Mouse (Mus musculus) stomach, postnatal 0 days (tissue): ENCODE measurements around the gene Stard3. TPM values are rescaled to one million over a fixed set of nuclear protein-coding genes. Genes with fewer than 3 reads are reported as not detected.

ENCODE experiments used
- ATAC-seq: fragments of 200-750 bp; cut with Nextera tagmentation; 2 replicates; pipeline ENCODE4 v1.8.0; 2017; ENCODE audit not compliant: low FRiP score, low TSS enrichment
- DNase-seq: peaks from one replicate; pipeline ENCODE4 v3.0.0-alpha.2; 2016; ENCODE audit warnings: low spot score
- H3K27ac ChIP-seq: fragments of 300-500 bp; sonication (generic); replicated peaks from 2 replicates; pipeline ENCODE4 v1.5.1; 2014; ENCODE audit warnings: mild to moderate bottlenecking, control low read depth
- H3K27me3 ChIP-seq: fragments of 300-500 bp; sonication (generic); 2 replicates; pipeline ENCODE4 v1.6.1; 2014; ENCODE audit warnings: low read length; ENCODE audit not compliant: control insufficient read depth, insufficient read depth
- H3K36me3 ChIP-seq: fragments of 300-500 bp; sonication (generic); 2 replicates; pipeline ENCODE4 v1.6.1; 2014; ENCODE audit warnings: low read length, mixed read lengths; ENCODE audit not compliant: control insufficient read depth, insufficient read depth
- H3K4me1 ChIP-seq: fragments of 300-500 bp; sonication (generic); replicated peaks from 2 replicates; pipeline ENCODE4 v1.6.1; 2014; ENCODE audit warnings: antibody characterized with exemption; ENCODE audit not compliant: control insufficient read depth, insufficient read depth
- H3K4me2 ChIP-seq: fragments of 300-500 bp; sonication (generic); replicated peaks from 2 replicates; pipeline ENCODE4 v1.6.1; 2014; ENCODE audit warnings: low read depth, mild to moderate bottlenecking, control low read depth, moderate library complexity
- H3K4me3 ChIP-seq: fragments of 300-500 bp; sonication (generic); 2 replicates; pipeline ENCODE4 v1.5.1; 2014; ENCODE audit warnings: low read depth, low read length, control low read depth
- H3K9ac ChIP-seq: fragments of 300-500 bp; sonication (generic); 2 replicates; pipeline ENCODE4 v1.6.1; 2014; ENCODE audit warnings: mild to moderate bottlenecking, low read length, control low read depth, mixed read lengths
- H3K9me3 ChIP-seq: fragments of 300-500 bp; sonication (generic); 2 replicates; pipeline ENCODE4 v1.6.1; 2016; ENCODE audit warnings: low read length; ENCODE audit not compliant: control insufficient read depth
- CTCF ChIP-seq: IDR thresholded peaks from 2 replicates; pipeline ENCODE4 v1.5.1; 2016; ENCODE audit warnings: antibody characterized with exemption, low read depth, mild to moderate bottlenecking, moderate library complexity
- EP300 ChIP-seq: optimal IDR thresholded peaks from 2 replicates; pipeline ENCODE3; 2016; ENCODE audit warnings: antibody characterized with exemption
- WGBS: fragments of 180-500 bp; shearing (Covaris S2); extraction: QIAGEN DNeasy Blood & Tissue Kit; methylation state at CpG from one replicate; pipeline ENCODE4 v1.1.7; 2014; 5-methylcytosine and 5-hydroxymethylcytosine counted together
- polyA plus RNA-seq: library from polyadenylated mRNA; unstranded; fragments of >200 nt; fragmentation: Nextera tagmentation; extraction: Ambion mirVana; gene quantifications from 2 replicates; pipeline ENCODE4 v1.2.1, GENCODE M21; 2015

Gene Stard3
- polyA plus RNA-seq, 1 experiment from 2014 or later: 24.9 TPM

DNA sequence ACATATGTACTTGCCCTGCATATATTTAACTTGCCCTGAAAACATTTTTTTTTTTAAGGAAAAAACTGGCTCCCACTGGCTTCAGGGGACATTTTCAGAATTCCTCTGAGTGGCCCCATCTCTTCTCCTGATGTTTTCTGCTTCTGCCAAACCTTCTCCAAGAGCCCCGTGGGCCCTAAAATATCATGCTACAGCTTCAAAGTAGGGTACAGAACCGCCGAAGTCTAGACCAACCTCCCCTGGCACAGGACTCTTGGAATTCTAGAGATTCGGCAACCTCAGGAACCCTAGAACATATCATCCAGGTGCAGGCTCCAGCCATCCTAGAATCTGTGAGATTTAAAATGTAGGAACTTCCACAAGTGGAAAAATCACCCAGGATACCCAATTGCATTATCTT is 38.6 kb upstream of the Stard3 start:
- Histone ChIP-seq H3K9me3 (no peaks in the 10 kb centered on the region), H3K36me3 (no peaks in the 10 kb centered on the region), H3K9ac (no peak overlapping the region), H3K27me3 (peaks cover 30% of the 10 kb centered on the region), H3K27ac (no peak overlapping the region), H3K4me1 (no peaks in the 10 kb centered on the region), H3K4me2 (no peak overlapping the region), H3K4me3 (no peak overlapping the region)
- WGBS: 19% methylated on average over 4 of the region's 4 CpGs
- TF ChIP-seq EP300 (no peak), CTCF (no peak)
- ATAC-seq (no peak), DNase-seq (no peak)

DNA sequence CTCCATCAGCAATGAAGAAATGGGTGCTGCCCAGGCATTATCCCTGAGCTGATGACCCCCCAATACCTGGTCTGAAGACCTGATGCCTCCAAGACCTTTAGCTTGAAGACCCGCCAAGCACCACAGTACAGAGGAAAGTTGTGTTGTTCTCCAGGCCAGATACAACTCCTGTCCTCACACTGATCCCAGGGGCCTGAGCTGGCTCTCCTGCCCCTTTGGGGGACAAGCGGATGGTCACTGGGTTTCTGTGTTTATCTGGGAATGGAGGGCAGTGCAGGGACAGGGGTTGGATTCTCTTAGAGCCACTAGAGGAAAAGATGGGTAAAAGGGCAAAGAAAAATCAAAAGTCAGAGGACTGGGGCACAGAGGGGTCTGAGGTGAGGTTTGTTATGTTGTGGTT is 38.2 kb upstream of the Stard3 start:
- Histone ChIP-seq H3K9ac (no peak overlapping the region), H3K4me2 (no peak overlapping the region), H3K9me3 (no peaks in the 10 kb centered on the region), H3K36me3 (no peaks in the 10 kb centered on the region), H3K4me3 (no peak overlapping the region), H3K27ac (no peak overlapping the region), H3K27me3 (peaks cover 32% of the 10 kb centered on the region), H3K4me1 (no peaks in the 10 kb centered on the region)
- ATAC-seq (no peak), DNase-seq (no peak)
- 7% methylated on average over 2 of the region's 2 CpGs for WGBS
- TF ChIP-seq CTCF: no peak

DNA sequence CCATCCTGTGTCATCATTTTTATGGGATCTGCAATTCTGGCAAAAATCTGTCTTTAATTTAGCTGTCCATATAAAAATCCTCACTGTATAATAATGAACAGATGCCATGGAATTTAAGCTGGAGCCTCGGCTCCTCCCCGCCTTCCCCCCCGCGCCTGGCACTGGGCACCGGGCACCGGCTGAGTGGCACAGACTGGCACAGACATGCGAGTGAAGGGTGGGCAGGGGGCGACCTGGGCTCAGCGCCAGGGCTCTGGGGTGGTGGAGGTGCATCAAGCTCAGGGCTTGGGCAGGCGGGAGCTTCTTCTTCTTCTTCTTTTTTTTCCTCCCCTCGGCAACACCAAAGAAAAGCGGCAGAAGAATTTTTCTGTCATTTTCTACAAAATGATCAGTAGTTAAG is 37.8 kb upstream of the Stard3 start:
- 12% methylated on average over 12 of the region's 12 CpGs for WGBS
- ATAC-seq (no peak), DNase-seq (no peak)
- Histone ChIP-seq H3K4me3 (no peak overlapping the region), H3K36me3 (no peaks in the 10 kb centered on the region), H3K27me3 (peaks cover 37% of the 10 kb centered on the region), H3K4me1 (no peaks in the 10 kb centered on the region), H3K4me2 (no peak overlapping the region), H3K27ac (no peak overlapping the region), H3K9me3 (no peaks in the 10 kb centered on the region), H3K9ac (no peak overlapping the region)
- TF ChIP-seq EP300: no peak
- TF ChIP-seq CTCF: no peak

DNA sequence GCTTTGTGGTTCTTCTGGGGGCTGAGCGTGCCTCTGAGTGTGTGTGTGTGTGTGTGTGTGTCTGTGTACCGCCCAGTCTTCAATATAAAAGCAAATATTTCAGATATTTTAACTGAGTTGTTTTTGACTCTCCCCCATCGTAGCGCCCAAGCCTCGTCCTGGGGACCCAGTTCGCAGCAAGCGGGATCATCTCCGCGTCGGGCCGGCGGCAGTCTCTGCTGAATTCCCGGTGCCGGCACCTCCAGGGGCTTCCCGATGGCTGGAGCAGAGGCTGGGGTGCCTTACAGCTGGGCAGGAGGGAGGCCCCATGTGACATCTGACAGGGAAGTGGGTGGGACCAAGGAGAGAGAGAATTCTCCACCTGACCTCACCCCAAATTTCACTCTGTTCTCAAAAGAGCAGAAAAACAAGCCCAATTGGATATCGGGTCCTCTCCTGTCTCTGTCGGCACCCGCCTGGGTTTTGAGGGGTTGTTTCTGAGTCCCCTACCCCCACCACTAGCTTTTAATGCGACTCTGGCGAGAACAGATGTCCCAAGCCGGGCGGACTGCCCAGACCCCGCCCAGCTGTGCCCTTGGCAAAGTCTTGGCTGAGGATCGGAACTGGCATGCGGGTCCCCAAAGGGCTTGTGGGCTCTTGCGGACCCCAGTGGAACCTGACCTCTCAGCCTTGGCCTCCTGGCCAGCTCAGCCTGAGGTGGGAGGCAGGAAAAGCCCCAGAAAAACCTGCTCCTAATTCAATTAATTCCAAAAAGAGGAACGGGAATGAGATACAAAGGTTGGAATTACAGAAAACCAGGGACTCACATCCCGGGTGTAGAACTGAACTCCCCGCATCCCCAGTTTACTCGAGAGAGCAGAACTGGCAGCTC is 37.1 kb upstream of the Stard3 start:
- no peak overlapping the region for H3K4me2 ChIP-seq
- no peak for TF ChIP-seq EP300
- no peak for TF ChIP-seq CTCF
- WGBS: 4% methylated on average over 30 of the region's 30 CpGs

DNA sequence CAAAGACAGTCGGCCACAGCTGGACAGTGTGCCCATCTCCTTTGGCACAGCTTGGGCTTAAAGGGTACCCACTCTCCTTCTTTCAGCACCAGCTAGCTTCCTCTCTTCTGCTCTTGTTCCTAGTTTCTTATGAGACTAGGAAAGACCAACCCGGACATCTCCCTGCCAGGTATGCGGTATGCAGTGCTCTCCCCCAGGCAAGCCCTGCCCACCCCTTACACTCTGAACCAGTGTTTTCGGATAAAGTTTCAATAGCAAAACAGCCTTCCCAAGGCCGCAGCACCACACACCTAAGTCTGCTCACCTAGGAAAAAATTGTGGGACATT is 36.5 kb upstream of the Stard3 start:
- DNase-seq: no peak
- no peaks in the 10 kb centered on the region for H3K4me1 ChIP-seq
- no peaks in the 10 kb centered on the region for H3K36me3 ChIP-seq
- H3K27ac ChIP-seq: no peak overlapping the region
- H3K9me3 ChIP-seq: no peaks in the 10 kb centered on the region
- H3K4me3 ChIP-seq: no peak overlapping the region
- peaks cover 41% of the 10 kb centered on the region for H3K27me3 ChIP-seq
- no peak overlapping the region for H3K9ac ChIP-seq
- ATAC-seq: no peak
- WGBS: 0% methylated on average over 5 of the region's 5 CpGs
- H3K4me2 ChIP-seq: no peak overlapping the region
- TF ChIP-seq EP300 (no peak), CTCF (no peak)

More for the DNA sequence above, 37.1 kb upstream of the Stard3 start:
- Histone ChIP-seq H3K27me3 (peaks cover 40% of the 10 kb centered on the region), H3K4me3 (no peak overlapping the region), H3K9me3 (no peaks in the 10 kb centered on the region), H3K27ac (no peak overlapping the region), H3K36me3 (no peaks in the 10 kb centered on the region), H3K9ac (no peak overlapping the region), H3K4me1 (no peaks in the 10 kb centered on the region)
- ATAC-seq (no peak), DNase-seq (no peak)

DNA sequence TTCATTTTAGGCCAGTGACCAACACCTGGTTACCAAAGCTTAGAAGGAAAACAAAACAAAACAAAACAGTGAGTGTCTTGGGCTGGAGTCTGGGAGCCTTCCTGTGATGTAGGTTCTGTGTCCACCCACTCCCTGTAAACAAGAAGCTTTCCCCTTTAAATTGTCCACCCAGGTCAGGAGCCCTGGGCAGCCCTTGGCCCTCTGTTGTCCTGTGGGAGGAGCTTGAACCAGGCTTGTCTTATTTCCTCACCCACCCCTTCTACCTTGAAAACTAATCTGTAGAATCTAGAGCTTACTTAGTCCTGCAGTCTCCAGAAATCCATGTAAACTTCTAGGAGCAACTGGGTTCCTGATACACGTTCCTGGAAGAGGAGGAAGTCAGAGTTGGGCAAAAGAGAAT is 36.0 kb upstream of the Stard3 start:
- TF ChIP-seq EP300 (no peak), CTCF (no peak)
- Histone ChIP-seq H3K27ac (no peak overlapping the region), H3K4me2 (no peak overlapping the region), H3K4me3 (no peak overlapping the region), H3K4me1 (no peaks in the 10 kb centered on the region), H3K9me3 (no peaks in the 10 kb centered on the region), H3K9ac (no peak overlapping the region), H3K36me3 (no peaks in the 10 kb centered on the region), H3K27me3 (peaks cover 45% of the 10 kb centered on the region)
- WGBS: 4% methylated on average over 1 of the region's 1 CpGs
- DNase-seq (no peak), ATAC-seq (no peak)
